Mouse (Mus musculus): ENCODE measurements around the gene St5. TPM values are rescaled to one million over a fixed set of nuclear protein-coding genes. Genes with fewer than 3 reads are reported as not detected.

Gene St5
- polyA plus RNA-seq, 1 experiment = 34.6 TPM

DNA sequence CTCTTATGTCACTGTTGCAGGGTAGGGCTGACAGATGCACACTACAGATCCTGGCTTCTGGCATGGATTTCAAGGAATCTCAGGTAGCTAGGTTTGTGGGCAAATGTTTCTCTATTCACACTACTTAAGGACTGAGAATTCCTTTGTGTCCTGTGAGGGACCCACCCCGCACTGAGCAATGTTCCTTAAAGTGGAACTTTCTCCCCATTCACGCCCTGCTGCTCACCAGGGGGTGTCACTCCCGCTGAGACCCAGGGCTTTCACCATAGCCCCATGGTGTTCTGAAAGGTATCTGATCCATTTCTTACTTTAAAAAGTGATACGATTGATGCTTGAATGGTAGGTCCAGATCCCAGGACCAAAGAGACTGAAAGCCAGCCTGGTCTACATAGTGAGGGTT lies 684 bp downstream of the St5 start:
- H3K4me3 ChIP-seq (ENCODE audit: extremely low read depth, insufficient read depth, insufficient read length) = no peak overlapping the region
- WGBS = 79% methylated on average over 4 of the region's 4 CpGs
- TF ChIP-seq POLR2A (IDR thresholded peaks at IDR 0.05; ENCODE audit: low read depth, low read length) = no peak
- TF ChIP-seq CTCF (IDR thresholded peaks at IDR 0.05; ENCODE audit: extremely low read depth, insufficient read depth, insufficient read length, insufficient replicate concordance) = no peak

DNA sequence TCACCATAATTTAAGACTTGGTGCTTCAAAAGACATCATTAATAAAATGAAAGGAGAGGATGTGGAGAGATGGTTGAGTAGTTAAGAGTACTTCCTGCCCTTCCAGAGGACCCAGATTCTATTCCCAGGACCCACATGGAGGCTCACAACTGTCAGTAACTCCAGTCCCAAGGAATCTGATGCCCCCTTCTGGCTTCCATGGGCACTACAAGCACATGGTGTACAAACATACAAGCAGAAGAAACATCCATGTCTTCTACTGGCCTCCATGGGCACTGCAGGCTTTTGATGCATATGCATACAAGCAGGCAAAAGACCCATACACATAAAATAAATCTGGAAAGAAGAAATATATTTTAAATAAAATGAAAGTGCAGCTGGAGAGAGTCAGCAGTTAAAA lies 3.2 kb downstream of the St5 start:
- no peaks in the 10 kb centered on the region for H3K36me3 ChIP-seq (ENCODE audit: control insufficient read depth, insufficient read depth, low read length)
- no peaks in the 10 kb centered on the region for H3K27me3 ChIP-seq (ENCODE audit: control insufficient read depth, insufficient read depth, low read length)
- no peak overlapping the region for H3K4me3 ChIP-seq (ENCODE audit: extremely low read depth, insufficient read depth, insufficient read length)
- H3K27ac ChIP-seq (ENCODE audit: insufficient read depth, low read length) = no peak overlapping the region
- peaks cover 5% of the 10 kb centered on the region; the same call in 1 of the 2 replicates for H3K4me1 ChIP-seq (ENCODE audit: control insufficient read depth, insufficient read depth, insufficient read length)
- no peak for TF ChIP-seq CTCF (IDR thresholded peaks at IDR 0.05; ENCODE audit: extremely low read depth, insufficient read depth, insufficient read length, insufficient replicate concordance)
- TF ChIP-seq POLR2A (IDR thresholded peaks at IDR 0.05; ENCODE audit: low read depth, low read length) = no peak
- no peak for DNase-seq (ENCODE audit: low read depth in 1 of 2, low spot score in 2 of 2)

More for the DNA sequence above, 684 bp downstream of the St5 start:
- H3K4me1 ChIP-seq (ENCODE audit: control insufficient read depth, insufficient read depth, insufficient read length) = peaks cover 5% of the 10 kb centered on the region; the same call in 1 of the 2 replicates
- DNase-seq (ENCODE audit: low read depth in 1 of 2, low spot score in 2 of 2) = no peak
- no peaks in the 10 kb centered on the region for H3K36me3 ChIP-seq (ENCODE audit: control insufficient read depth, insufficient read depth, low read length)
- no peaks in the 10 kb centered on the region for H3K27me3 ChIP-seq (ENCODE audit: control insufficient read depth, insufficient read depth, low read length)
- no peak overlapping the region for H3K27ac ChIP-seq (ENCODE audit: insufficient read depth, low read length)

DNA sequence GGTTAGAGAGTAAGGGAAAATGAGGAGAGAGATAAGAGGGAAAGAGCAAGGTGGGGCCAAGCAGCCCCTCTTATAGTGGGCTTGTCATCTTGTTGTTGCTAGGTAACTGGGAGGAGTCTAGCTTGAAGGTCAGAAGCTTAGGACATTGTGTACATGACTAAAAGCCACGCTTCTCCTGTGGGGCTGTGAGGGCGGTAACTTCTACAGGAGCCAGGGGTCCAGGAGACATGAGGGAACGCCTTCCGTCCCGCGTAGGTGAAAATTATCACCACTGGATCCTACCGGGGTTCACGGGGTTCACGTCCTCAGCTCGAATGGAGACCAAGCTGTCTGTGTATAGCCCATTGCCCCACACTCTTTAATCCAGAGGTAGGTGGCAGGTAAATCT lies 8.1 kb downstream of the St5 start:
- no peak for TF ChIP-seq CTCF (IDR thresholded peaks at IDR 0.05; ENCODE audit: extremely low read depth, insufficient read depth, insufficient read length, insufficient replicate concordance)
- TF ChIP-seq POLR2A (IDR thresholded peaks at IDR 0.05; ENCODE audit: low read depth, low read length) = no peak
- H3K27me3 ChIP-seq (ENCODE audit: control insufficient read depth, insufficient read depth, low read length) = no peaks in the 10 kb centered on the region
- H3K36me3 ChIP-seq (ENCODE audit: control insufficient read depth, insufficient read depth, low read length) = no peaks in the 10 kb centered on the region
- WGBS = 93% methylated on average over 10 of the region's 10 CpGs
- no peak overlapping the region for H3K27ac ChIP-seq (ENCODE audit: insufficient read depth, low read length)
- no peak for DNase-seq (ENCODE audit: low read depth in 1 of 2, low spot score in 2 of 2)
- no peak overlapping the region for H3K4me3 ChIP-seq (ENCODE audit: extremely low read depth, insufficient read depth, insufficient read length)
- no peaks in the 10 kb centered on the region for H3K4me1 ChIP-seq (ENCODE audit: control insufficient read depth, insufficient read depth, insufficient read length)

DNA sequence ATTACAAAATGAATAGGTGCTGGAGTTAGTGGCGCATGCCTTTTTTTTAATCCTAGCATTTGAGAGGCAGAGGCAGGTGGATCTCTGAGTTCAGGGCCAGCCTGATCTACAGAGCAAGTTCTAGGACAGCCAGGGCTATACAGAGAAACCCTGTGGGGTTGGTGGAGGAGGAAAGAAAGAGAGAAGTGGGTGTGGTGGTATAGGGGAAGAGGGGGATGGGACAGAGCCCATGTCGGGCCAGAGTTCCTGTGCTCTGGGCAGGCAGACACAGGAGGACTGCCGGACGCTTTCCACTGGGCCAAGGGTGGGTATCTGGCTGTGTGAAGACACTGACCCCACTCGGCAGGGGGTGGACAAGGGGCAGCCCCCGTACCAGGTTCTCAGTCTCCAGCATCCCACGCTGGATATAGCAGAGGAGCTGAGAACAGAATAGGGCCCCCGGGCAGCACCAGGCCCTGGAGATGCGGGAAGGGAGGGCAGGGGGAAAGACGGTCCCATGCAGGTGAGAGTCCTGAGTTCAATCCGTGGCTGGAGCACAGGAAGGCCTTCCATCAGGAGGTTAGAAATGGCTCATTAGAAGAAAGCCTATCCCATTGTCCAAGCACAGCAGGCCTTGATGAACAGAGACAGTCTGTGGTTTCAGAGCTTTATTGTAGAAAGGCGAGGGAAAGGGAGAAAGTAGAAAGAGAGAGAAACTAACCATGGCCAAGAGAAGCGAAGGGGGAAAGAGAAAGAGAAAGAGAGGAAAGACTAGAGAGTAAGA lies 8.6 kb downstream of the St5 start:
- no peaks in the 10 kb centered on the region for H3K36me3 ChIP-seq (ENCODE audit: control insufficient read depth, insufficient read depth, low read length)
- no peaks in the 10 kb centered on the region for H3K27me3 ChIP-seq (ENCODE audit: control insufficient read depth, insufficient read depth, low read length)
- WGBS = 84% methylated on average over 13 of the region's 13 CpGs
- no peak for TF ChIP-seq POLR2A (IDR thresholded peaks at IDR 0.05; ENCODE audit: low read depth, low read length)
- TF ChIP-seq CTCF (IDR thresholded peaks at IDR 0.05; ENCODE audit: extremely low read depth, insufficient read depth, insufficient read length, insufficient replicate concordance) = no peak
- no peak overlapping the region for H3K27ac ChIP-seq (ENCODE audit: insufficient read depth, low read length)
- no peak for DNase-seq (ENCODE audit: low read depth in 1 of 2, low spot score in 2 of 2)
- H3K4me1 ChIP-seq (ENCODE audit: control insufficient read depth, insufficient read depth, insufficient read length) = no peaks in the 10 kb centered on the region
- no peak overlapping the region for H3K4me3 ChIP-seq (ENCODE audit: extremely low read depth, insufficient read depth, insufficient read length)

DNA sequence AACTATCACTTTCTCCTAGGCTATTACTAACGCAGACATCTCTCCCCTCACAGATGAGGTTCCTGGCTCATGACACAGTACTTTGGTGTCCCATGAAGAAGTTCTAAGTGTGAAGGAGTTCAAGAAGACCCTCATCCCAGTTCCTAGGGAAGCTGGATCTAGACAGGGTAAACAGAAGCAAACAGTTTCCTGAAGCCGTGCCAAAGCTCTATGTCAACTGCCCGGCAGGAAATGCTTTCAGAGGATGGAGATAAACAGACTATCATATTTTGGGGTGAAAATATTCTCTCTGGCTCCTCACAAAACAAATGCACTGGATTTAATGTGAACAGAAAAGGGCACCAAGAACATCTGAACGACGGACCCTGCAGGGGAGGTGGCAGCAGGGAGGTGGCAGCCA lies 12.4 kb downstream of the St5 start:
- H3K36me3 ChIP-seq (ENCODE audit: control insufficient read depth, insufficient read depth, low read length) = no peaks in the 10 kb centered on the region
- no peak overlapping the region for H3K4me3 ChIP-seq (ENCODE audit: extremely low read depth, insufficient read depth, insufficient read length)
- no peaks in the 10 kb centered on the region for H3K4me1 ChIP-seq (ENCODE audit: control insufficient read depth, insufficient read depth, insufficient read length)
- WGBS = 81% methylated on average over 5 of the region's 5 CpGs
- DNase-seq (ENCODE audit: low read depth in 1 of 2, low spot score in 2 of 2) = no peak
- no peaks in the 10 kb centered on the region for H3K27me3 ChIP-seq (ENCODE audit: control insufficient read depth, insufficient read depth, low read length)
- TF ChIP-seq CTCF (IDR thresholded peaks at IDR 0.05; ENCODE audit: extremely low read depth, insufficient read depth, insufficient read length, insufficient replicate concordance) (no peak), POLR2A (IDR thresholded peaks at IDR 0.05; ENCODE audit: low read depth, low read length) (no peak)
- H3K27ac ChIP-seq (ENCODE audit: insufficient read depth, low read length) = peak overlapping the region; percentile 41; the same call in 1 of the 2 replicates

DNA sequence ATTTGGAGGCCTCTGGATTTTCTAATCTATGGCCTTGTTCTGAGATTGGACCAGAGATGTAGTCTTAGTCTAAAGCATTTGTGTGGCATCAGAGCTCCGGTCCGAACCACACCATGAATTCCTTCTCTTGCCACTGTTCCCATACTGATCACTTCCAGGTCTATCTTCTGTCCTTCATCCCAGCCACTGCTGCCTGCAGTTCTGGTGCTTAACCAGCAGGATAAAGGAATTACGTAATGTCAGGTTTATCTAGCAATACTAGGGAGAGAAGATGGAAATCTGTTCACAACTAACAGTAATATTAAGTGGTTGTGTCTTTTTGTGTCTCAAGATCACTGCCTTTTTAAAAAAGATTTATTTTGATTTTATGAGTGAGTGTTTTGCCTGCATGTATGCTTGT lies 13.3 kb downstream of the St5 start:
- Histone ChIP-seq H3K36me3 (ENCODE audit: control insufficient read depth, insufficient read depth, low read length) (no peaks in the 10 kb centered on the region), H3K27me3 (ENCODE audit: control insufficient read depth, insufficient read depth, low read length) (no peaks in the 10 kb centered on the region), H3K4me1 (ENCODE audit: control insufficient read depth, insufficient read depth, insufficient read length) (no peaks in the 10 kb centered on the region), H3K4me3 (ENCODE audit: extremely low read depth, insufficient read depth, insufficient read length) (no peak overlapping the region), H3K27ac (ENCODE audit: insufficient read depth, low read length) (no peak overlapping the region)
- no peak for TF ChIP-seq POLR2A (IDR thresholded peaks at IDR 0.05; ENCODE audit: low read depth, low read length)
- TF ChIP-seq CTCF (IDR thresholded peaks at IDR 0.05; ENCODE audit: extremely low read depth, insufficient read depth, insufficient read length, insufficient replicate concordance) = no peak
- DNase-seq (ENCODE audit: low read depth in 1 of 2, low spot score in 2 of 2) = no peak
- 96% methylated on average over 3 of the region's 3 CpGs for WGBS

DNA sequence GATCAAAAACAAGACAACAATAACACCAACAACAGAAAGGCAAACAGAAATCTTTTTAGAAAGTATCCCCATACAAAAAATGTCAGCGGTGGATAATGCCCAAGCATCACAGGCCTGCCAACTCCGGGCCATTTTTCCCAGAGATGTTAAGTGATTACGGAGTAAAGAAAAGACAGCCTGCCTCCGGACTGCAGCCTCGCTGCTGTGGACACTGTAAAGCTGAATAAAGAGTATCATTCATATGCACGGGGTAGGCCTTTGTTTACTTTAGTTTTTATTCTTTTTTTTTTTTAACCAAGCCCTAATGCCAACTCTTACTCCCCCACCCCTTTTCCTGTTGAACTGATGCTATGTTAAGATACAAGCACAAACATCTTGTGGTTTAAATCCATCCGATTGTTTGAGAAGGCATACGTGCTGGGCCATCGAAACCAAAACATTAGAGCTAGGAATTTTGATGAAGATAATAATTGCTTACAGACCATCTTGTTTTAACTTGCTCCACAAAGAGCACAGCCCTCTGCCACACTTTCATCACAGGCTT lies 16.7 kb downstream of the St5 start:
- WGBS = 72% methylated on average over 9 of the region's 9 CpGs

More for the DNA sequence above, 16.7 kb downstream of the St5 start:
- TF ChIP-seq POLR2A (IDR thresholded peaks at IDR 0.05; ENCODE audit: low read depth, low read length) (no peak), CTCF (IDR thresholded peaks at IDR 0.05; ENCODE audit: extremely low read depth, insufficient read depth, insufficient read length, insufficient replicate concordance) (no peak)
- no peak overlapping the region for H3K4me3 ChIP-seq (ENCODE audit: extremely low read depth, insufficient read depth, insufficient read length)
- H3K27ac ChIP-seq (ENCODE audit: insufficient read depth, low read length) = no peak overlapping the region
- no peaks in the 10 kb centered on the region for H3K4me1 ChIP-seq (ENCODE audit: control insufficient read depth, insufficient read depth, insufficient read length)
- no peak for DNase-seq (ENCODE audit: low read depth in 1 of 2, low spot score in 2 of 2)
- H3K36me3 ChIP-seq (ENCODE audit: control insufficient read depth, insufficient read depth, low read length) = no peaks in the 10 kb centered on the region
- no peaks in the 10 kb centered on the region for H3K27me3 ChIP-seq (ENCODE audit: control insufficient read depth, insufficient read depth, low read length)

All from spleen, adult 2 months (tissue).